Mouse (Mus musculus) cerebellum, adult 2 months (tissue): ENCODE data around the gene Fam214a.

Experiments
- CTCF ChIP-seq: fragments of 200-500 bp; IDR thresholded peaks from 2 replicates; pipeline ENCODE4 v1.5.1; 2011; ENCODE audit warnings: low read depth, mild to moderate bottlenecking, control low read depth, low read length, moderate library complexity, borderline replicate concordance; ENCODE audit not compliant: insufficient read depth
- POLR2A ChIP-seq: fragments of 200-500 bp; IDR thresholded peaks from 2 replicates; pipeline ENCODE4 v1.6.1; 2011; ENCODE audit warnings: low read length, control low read depth, borderline replicate concordance; ENCODE audit not compliant: insufficient read depth

DNA sequence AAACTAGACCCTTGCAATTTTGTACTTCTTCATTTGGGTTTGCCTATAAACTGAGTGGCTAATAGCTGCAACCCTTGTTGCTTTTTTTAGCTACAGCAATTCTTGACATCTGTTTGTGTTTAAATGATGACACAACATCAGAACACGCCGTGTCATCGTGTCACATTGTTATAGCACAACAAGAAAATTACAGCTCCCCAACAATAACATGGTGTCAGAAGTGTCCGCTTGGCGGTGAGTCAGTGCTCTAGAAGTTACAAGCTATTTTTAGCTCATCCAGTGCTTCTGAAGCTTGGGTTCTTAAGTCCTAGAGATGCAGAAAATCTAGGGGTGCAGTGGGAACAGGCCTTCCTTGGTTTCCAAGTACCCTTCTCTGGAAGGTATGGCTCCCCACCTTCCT, 578 bp upstream of the Fam214a start:
- TF ChIP-seq CTCF: no peak
- TF ChIP-seq POLR2A: no peak
